Mouse (Mus musculus) kidney, adult 2 months (tissue): ENCODE data around the gene Dynlt1b.
"Not testable (repeated sequence)": the region's sequence is repeated elsewhere in the genome, so short reads cannot be mapped to it uniquely, and the experiment has no call there.

Experiments
- CTCF ChIP-seq: fragments of 200-500 bp; conservative IDR thresholded peaks from 2 replicates; pipeline ENCODE4 v1.5.1; 2011; ENCODE audit warnings: low read depth, mild to moderate bottlenecking, control low read depth, low read length, moderate library complexity, mixed read lengths; ENCODE audit not compliant: insufficient read depth, insufficient read length
- POLR2A ChIP-seq: fragments of 200-500 bp; IDR thresholded peaks from one replicate; pipeline ENCODE4 v1.6.1; 2011; ENCODE audit warnings: low read depth, low read length, control low read depth

GRCm38 (mm10) chr17:6452689-6453088, 22.8 kb downstream of the Dynlt1b start:
- not testable (repeated sequence) for TF ChIP-seq CTCF, POLR2A
